Mouse (Mus musculus): Measurements from ENCODE around the gene Shc2.

Gene Shc2

DNA sequence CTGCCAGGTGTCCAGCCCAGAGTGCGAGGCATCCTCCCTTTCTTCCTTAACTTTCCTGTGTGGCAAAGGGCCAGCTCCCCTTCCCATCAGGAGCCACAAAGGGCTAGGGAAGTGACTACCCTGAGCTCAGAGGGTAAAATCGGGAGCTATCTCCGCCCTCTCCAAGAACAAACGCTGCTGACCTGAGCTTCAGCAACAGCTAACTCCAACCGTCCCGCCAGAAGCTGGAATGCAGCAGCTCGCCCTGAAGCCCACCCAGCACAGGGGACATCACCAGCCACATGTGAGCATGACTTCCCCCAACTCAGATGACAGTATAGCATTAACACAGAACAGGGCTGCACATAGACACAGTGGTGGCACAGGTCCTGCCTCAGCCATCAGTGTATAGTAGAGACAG lies 53.7 kb downstream of the Shc2 start:
- in situ Hi-C loops (cut with MseI, MboI), result no loop called here

DNA sequence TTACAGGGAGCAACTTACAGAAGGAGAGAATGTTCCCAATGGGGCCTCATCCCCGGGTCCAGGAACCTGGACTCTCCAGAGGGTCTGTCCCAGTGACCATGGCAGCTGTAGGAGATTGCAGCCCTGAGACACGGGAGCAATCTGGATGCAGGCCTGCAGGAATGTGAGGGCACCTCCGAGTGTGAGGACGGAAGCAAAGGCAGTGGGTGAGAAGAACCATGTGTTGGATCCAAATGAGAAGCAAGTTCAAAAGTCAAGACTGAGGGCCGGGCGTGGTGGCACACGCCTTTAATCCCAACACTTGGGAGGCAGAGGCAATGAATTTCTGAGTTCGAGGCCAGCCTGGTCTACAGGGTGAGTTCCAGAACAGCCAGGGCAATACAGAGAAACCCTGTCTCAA lies 56.2 kb downstream of the Shc2 start:
- in situ Hi-C loops (cut with MseI, MboI), result no loop called here

DNA sequence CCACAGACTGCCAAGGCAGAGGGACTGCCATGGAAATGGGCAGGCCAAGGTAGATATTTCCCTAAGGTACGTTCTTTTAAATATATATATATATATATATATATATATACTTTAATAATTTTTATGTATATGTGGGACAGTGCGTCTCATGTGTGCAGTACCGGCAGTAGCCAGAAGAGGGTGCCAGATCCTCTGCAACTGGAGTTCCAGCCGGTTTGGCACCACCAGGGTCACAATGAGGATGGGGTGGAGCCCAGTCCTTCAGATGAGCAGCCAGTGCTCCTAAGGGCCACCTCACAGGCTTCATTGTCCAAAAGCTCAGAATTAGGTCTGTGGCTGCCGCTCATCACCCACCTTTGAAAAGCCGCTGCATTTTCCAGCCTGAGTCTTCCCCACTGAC lies 56.9 kb downstream of the Shc2 start:
- in situ Hi-C loops (cut with MseI, MboI), result no loop called here

DNA sequence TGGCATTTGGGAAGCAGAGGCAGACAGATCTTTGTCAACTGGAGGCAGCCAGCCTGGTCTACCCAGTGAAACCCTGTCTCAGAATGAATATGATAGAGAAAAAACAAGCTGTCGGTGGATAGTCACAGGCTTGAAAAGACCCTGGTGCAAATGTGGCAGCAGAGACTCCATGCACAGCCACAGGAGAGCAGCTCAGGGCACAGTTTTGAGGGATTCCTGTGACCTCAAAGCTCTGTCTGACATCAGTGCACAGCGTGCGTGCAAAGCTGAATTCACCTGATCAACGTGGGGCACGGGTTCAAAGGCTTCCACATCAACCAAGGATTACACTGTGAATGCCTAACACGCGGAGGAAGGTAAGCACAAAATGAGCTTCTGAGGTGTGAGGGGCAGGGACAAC lies 57.4 kb downstream of the Shc2 start:
- in situ Hi-C loops (cut with MseI, MboI), result no loop called here

DNA sequence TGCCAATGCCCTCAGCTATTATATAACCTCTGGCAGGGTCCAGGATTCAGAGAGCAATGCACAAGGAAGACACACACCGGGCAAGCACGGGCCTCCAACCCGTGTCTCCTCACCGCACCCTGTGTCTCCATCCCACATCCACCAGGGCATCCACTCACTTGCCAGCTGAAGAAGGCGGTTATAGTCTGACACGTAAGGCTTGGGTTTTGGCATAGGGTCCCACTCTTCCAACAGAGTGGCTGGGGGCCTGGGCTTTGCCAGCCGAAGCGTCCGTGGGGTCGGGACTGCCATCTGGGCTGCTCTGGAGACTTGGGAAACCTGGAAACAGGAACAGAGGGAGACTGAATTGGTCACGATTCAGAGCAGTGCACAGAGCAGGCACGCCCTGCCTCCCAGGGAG lies 57.9 kb downstream of the Shc2 start:
- in situ Hi-C loops (cut with MseI, MboI), result no loop called here

DNA sequence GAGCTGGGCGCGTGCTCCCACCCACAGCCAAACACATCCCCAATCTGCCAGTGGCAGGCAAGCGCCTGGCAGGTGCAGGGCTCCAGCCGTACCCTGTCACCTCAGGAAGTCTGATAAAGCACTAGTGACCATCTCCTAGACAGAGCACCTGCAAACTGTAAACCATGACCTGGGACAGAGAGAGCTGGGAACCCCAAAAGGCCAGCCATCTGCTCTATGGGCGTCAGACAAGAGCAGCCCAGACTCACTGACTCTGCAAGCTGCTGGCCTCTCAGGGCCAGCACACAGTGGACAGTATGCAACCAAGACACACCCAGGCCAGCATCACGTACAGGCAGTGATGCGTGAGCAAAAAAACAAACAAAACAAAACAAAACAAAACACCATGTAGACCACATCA lies 58.8 kb downstream of the Shc2 start:
- in situ Hi-C loops (cut with MseI, MboI), result no loop called here

DNA sequence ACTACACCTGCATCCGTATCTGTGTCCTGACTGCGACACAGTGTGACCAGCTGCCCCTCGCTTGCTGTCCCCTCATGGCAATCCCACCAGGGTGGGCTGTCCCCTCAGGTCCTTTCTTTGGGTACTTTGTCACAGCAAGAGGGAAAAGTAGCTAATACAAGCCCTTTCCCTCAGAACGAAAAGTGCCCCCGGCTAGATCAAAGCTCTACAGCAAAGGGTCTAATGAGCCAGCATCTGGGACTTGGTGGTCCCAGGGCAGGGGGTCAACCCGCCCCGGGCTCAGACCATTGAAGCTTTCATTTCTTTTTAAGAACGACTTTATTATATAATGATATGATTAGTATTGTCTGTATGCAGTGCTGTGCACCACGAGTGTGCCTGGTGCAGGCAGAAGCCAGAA lies 59.4 kb downstream of the Shc2 start:
- in situ Hi-C loops (cut with MseI, MboI), result no loop called here

DNA sequence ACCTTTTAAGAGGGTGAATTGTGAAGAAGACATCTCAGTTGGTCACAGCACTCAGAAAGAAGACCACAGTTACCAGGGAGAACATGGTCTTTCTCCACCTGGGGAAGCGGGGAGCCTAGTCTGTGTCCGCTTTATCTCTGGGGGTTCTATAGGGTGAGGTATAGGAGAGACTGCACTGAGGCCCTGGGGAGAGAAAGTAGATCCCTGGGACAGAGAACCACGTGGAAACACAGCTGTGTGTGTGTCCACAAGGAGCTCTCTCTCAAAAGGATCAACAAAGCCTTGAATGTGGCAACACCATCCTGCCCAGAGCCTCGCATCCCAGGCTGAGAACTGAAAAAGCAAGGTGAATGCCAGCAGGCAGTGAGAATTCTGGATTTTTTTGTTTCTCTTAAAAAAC lies 60.3 kb downstream of the Shc2 start:
- in situ Hi-C loops (cut with MseI, MboI), result no loop called here

DNA sequence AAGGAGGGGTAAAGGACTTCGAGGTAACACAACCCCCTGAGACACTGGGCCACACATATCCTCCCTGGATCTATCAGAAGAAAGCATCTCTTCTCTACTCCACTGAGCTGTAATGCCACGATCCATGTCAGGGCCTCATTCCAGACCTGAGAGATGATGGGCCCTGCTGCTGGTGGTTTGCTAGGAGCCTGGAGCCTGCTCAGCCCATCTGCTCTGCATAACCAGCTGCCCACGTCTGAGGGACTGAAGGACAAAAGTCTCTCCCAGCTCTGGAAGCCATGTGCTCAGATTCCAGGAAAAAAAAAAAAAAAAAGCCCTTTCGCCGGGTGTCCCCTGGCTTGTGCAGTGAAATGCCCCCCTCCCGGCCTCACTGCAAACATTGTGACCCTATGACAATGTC lies 62.0 kb downstream of the Shc2 start:
- in situ Hi-C loops (cut with MseI, MboI), result no loop called here

DNA sequence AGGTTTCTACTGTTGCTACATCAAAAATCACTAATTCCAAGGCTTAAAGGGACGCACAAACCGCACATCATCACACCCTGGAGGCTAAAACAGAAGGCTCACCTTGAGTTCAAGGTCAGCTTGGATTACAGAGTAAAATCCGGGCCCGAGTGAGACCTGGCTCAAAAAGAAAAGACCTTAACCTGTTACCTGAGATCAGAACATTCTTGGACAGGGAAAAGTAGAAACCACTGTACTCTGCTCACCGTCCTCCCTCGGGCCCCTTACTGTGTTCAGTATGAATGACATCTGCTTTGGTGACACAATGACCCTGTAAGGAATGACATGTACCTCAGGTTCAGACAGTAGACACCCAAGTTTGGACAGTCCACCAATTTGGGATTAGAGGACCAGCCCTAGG lies 62.9 kb downstream of the Shc2 start:
- in situ Hi-C loops (cut with MseI, MboI), result no loop called here

DNA sequence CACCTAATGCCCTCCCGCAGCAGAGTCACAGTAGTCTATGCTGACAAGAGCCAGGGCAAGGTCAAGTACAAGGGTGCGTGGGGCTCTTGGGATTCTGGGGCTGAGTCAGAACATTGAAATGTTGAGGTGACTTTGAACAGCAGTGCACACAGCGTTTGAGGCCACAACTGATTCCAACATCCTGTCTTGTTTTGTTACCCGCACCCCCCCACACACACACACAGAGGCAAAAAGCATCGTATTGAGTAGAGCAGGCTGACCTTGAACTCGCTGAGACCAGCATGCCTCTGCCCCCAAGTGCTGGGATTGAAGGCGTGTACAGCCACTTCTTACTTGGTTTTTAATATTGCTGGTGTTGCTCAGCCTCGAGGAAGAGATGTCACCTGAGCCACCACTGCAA lies 63.4 kb downstream of the Shc2 start:
- in situ Hi-C loops (cut with MseI, MboI), result no loop called here

DNA sequence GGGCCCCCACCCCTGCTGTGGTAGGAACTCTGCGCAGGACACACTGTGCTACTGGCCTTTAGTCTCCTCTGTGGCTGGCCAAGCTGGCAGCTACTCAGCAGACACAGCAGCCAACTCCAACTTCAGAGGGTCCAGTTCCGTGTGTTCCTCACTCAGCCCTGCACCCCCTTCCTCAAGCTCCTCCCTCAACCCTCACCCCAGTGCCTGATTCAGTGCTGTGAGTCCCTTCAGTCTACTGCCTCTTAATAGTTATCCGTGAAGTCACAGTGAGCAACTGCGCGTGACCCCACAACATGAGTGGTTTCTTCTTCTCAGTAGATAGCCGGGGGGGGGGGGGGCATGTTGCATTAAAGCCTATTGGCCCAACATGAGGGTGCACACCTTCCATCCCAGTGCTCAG lies 64.1 kb downstream of the Shc2 start:
- in situ Hi-C loops (cut with MseI, MboI), result no loop called here

DNA sequence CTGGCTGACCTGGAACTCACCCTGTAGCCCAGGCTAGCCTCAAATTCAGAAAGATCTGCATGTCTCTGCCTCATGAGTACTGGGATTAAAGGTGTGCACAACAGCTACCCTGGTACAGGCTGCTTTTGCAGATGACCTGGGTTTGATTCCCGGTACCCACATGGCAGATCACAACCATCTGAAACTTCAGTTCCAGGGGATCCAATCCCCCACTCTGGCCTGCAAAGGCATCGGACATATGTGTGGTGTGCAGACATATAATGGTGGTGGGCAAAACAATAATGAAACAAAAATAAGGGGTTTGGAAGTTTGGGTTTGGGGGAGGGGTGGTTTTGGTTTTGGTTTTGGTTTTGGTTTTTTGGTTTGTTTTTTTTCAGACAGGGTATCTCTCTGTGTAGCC lies 66.4 kb downstream of the Shc2 start:
- in situ Hi-C loops (cut with MseI, MboI), result no loop called here

DNA sequence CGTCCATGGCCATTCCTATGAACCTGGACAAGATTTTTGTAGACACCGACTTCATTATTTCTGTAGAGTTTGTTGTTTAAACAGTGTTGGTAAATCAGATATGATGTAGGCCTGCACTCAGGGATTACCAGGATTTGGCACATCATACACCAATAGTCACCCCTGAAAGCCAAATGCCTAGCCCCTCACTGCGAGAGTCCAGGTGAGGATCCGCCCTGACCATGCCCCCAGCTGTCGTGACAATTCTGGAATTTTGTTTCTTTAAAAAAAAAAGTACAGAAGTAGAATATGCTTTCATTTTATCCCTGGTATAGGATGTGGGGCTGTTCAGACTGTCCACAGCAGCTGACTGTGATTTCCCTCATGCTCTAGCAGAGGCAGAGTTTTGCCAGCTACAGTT lies 67.8 kb downstream of the Shc2 start:
- in situ Hi-C loops (cut with MseI, MboI), result no loop called here
